Comparison of ENCODE assay signal across 8 mouse cellular contexts in genomic region chr6:8958081-8958919, GRCm38 (mm10). TPM values are rescaled to one million over a fixed set of nuclear protein-coding genes. Genes with fewer than 3 reads are reported as not detected.
DNase-seq lines count a peak whose midpoint lies in the region; ATAC-seq and TF ChIP-seq lines count a peak whose summit lies in the region.

No protein-coding gene starts in this region.

- DNase-seq in adrenal gland, adult (ENCODE audit: inconsistent age in 2 of 2, low spot score in 1 of 2): peak; percentile 50 to 76
- DNase-seq in adrenal gland, adult 18-20 months (ENCODE audit: low spot score in 2 of 2): no peak
- peak; percentile 30 for DNase-seq in lung, embryonic 14.5 days
- no peak for DNase-seq in lung, postnatal 36 days
- peak; percentile 8 for DNase-seq in heart, postnatal 0 days (ENCODE audit: low spot score)
- peak; percentile 91 for DNase-seq in midbrain, embryonic 11.5 days (ENCODE audit: low spot score, missing footprints)
- no peak for DNase-seq in thymus, postnatal 4 days
- no peak for DNase-seq in gastrocnemius, adult 8-10 months (ENCODE audit: low spot score in 2 of 2)

- H3K4me1 ChIP-seq in lung, embryonic 14.5 days (ENCODE audit: insufficient read depth): no peaks in the 10 kb centered on the region
- H3K4me1 ChIP-seq in heart, postnatal 0 days (ENCODE audit: control insufficient read depth, insufficient read depth): no peaks in the 10 kb centered on the region
- peaks cover 19% of the 10 kb centered on the region for H3K4me1 ChIP-seq in midbrain, embryonic 11.5 days (ENCODE audit: control insufficient read depth, insufficient read depth, low read length)

- peaks cover 51% of the 10 kb centered on the region for H3K27me3 ChIP-seq in lung, embryonic 14.5 days (ENCODE audit: insufficient read depth, low read length)
- H3K27me3 ChIP-seq in heart, postnatal 0 days (ENCODE audit: control insufficient read depth, insufficient read depth, low read length): peaks cover 46% of the 10 kb centered on the region
- peaks cover 33% of the 10 kb centered on the region for H3K27me3 ChIP-seq in midbrain, embryonic 11.5 days (ENCODE audit: control insufficient read depth, insufficient read depth, low read length)

- no peak for TF ChIP-seq EP300 in heart, postnatal 0 days (IDR thresholded peaks at IDR 0.05; ENCODE audit: low read depth)

- WGBS in lung, embryonic 14.5 days: 5% methylated on average over 28 of the region's 28 CpGs
- whole genome bisulfite sequencing in heart, postnatal 0 days: 4% methylated on average over 28 of the region's 28 CpGs
- 3% methylated on average over 28 of the region's 28 CpGs for WGBS in midbrain, embryonic 11.5 days

- H3K4me2 ChIP-seq in lung, embryonic 14.5 days: no peak overlapping the region
- no peak overlapping the region for H3K4me2 ChIP-seq in heart, postnatal 0 days (ENCODE audit: low read depth, low read length)
- peak overlapping the region; percentile 54 for H3K4me2 ChIP-seq in midbrain, embryonic 11.5 days

- no peak overlapping the region for H3K27ac ChIP-seq in lung, embryonic 14.5 days (ENCODE audit: low read depth)
- H3K27ac ChIP-seq in heart, postnatal 0 days (ENCODE audit: low read depth): no peak overlapping the region
- H3K27ac ChIP-seq in midbrain, embryonic 11.5 days (ENCODE audit: low read depth, low read length): no peak overlapping the region

- H3K4me3 ChIP-seq in lung, embryonic 14.5 days (ENCODE audit: low read depth, low read length): no peak overlapping the region
- no peak overlapping the region for H3K4me3 ChIP-seq in heart, postnatal 0 days (ENCODE audit: low read depth, low read length)
- H3K4me3 ChIP-seq in midbrain, embryonic 11.5 days (ENCODE audit: low read depth, low read length): peak overlapping the region; percentile 21

- no peaks in the 10 kb centered on the region for H3K36me3 ChIP-seq in lung, embryonic 14.5 days (ENCODE audit: insufficient read depth)
- no peaks in the 10 kb centered on the region for H3K36me3 ChIP-seq in heart, postnatal 0 days (replicated peaks; ENCODE audit: control insufficient read depth, insufficient read depth, low read length)
- no peaks in the 10 kb centered on the region for H3K36me3 ChIP-seq in midbrain, embryonic 11.5 days (ENCODE audit: control insufficient read depth, insufficient read depth, low read length)

- TF ChIP-seq CTCF in lung, embryonic 14.5 days (IDR thresholded peaks at IDR 0.05; ENCODE audit: low read depth): peak; percentile 24
- peak; percentile 34 for TF ChIP-seq CTCF in heart, postnatal 0 days (IDR thresholded peaks at IDR 0.05; ENCODE audit: low read depth)

- H3K9ac ChIP-seq in lung, embryonic 14.5 days: no peak overlapping the region
- H3K9ac ChIP-seq in heart, postnatal 0 days (replicated peaks; ENCODE audit: low read depth, low read length): no peak overlapping the region
- H3K9ac ChIP-seq in midbrain, embryonic 11.5 days (ENCODE audit: low read length): peak overlapping the region; percentile 12; the same call in 1 of the 2 replicates

- peak; percentile 41; the same call in 1 of the 2 replicates for ATAC-seq in lung, embryonic 14.5 days (ENCODE audit: insufficient read depth)
- no peak for ATAC-seq in heart, postnatal 0 days (ENCODE audit: insufficient read depth, low read depth)
- ATAC-seq in midbrain, embryonic 11.5 days (ENCODE audit: low FRiP score): peak; percentile 74

- H3K9me3 ChIP-seq in lung, embryonic 14.5 days (ENCODE audit: low read depth, low read length): no peaks in the 10 kb centered on the region
- no peaks in the 10 kb centered on the region for H3K9me3 ChIP-seq in heart, postnatal 0 days (replicated peaks; ENCODE audit: control insufficient read depth, low read length)
- H3K9me3 ChIP-seq in midbrain, embryonic 11.5 days (ENCODE audit: control insufficient read depth, low read length): no peaks in the 10 kb centered on the region

RNA-seq across cellular contexts. Expression of gene Nxph1, which starts 10.1 kb away (rescaled TPM):
- under 1 TPM; 0.16 to 0.60 TPM for total RNA-seq in adrenal gland, adult 18-20 months (2021)
- not detected in 2 replicates for polyA plus RNA-seq in lung, embryonic 14.5 days (2014; fragmentation: Nextera tagmentation; extraction: Ambion mirVana)
- total RNA-seq in heart, postnatal 0 days (2014; rRNA removed; ENCODE audit: low replicate concordance): not detected in 2 replicates
- polyA plus RNA-seq in heart, postnatal 0 days (2015; fragmentation: Nextera tagmentation; extraction: Ambion mirVana): 0.05 and 0.07 TPM in 2 replicates
- 4.8 and 5.2 TPM in 2 replicates for polyA plus RNA-seq in midbrain, embryonic 11.5 days (2014; fragmentation: Nextera tagmentation; extraction: Ambion mirVana)
- not detected for total RNA-seq in gastrocnemius, adult 8-10 months (2022)

Comparison
In these comparisons a context has a peak if more than half of its experiments do, and no peak if none do; other contexts are left out.
1. DNase-seq: peak in adrenal gland, adult (2 of 2), lung, embryonic 14.5 days (single experiment), heart, postnatal 0 days (single experiment) and midbrain, embryonic 11.5 days (single experiment); none in adrenal gland, adult 18-20 months (0 of 2), lung, postnatal 36 days (single experiment), thymus, postnatal 4 days (single experiment) and gastrocnemius, adult 8-10 months (0 of 2).